Mouse (Mus musculus) CD4-positive, CD25-positive, alpha-beta regulatory T cell (primary cell): ENCODE results near the gene Aff2. TPM values are rescaled to one million over a fixed set of nuclear protein-coding genes. Genes with fewer than 3 reads are reported as not detected.

Experiments used
- polyA plus RNA-seq: library from polyadenylated mRNA; unstranded; fragments of 100-300 nt; shearing (Covaris generic); gene quantifications from one replicate; pipeline ENCODE4 v1.2.1, GENCODE M21; 2017

Gene Aff2
- polyA plus RNA-seq = 0.08 TPM

DNA sequence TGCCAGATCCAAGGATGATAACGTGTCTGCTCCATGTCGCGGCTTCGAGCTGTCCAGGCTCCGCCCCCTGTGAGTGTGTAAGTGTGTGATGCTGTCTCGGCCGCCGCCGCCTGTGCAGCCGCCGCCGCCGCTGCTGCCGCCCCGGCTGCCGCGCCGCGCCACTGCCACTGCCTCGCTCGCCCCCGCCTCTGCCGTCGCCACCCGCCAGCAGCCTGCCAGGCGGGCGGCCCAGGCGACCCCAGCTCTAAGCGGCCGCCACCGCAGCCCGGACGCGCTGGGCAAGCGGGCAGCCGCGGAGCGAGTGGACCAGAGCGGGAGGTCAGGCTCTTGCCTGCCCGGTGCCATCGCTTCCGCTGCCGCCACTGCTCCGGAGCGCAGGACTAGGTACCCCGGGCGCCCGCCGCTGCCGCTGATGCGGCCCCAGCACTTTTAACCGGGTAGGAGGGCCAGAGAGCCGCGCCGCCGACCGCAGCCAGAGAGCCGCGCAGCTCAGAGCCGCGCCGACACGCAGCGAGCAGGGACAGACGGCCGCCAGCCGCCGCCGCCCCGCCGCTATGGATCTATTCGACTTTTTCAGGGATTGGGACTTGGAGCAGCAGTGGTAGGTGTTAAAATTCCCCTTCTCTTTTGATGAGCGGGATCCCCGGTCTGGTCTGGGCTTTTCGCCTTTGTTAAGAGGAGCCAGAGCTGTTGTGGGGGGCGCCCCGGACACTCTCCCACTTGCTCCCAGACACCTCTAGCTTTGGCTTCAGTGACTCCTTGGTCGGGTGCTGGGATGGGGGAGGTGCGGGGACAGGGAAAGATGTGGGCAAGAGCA is at the start of gene Aff2:
TSS of gene Aff2 (plus strand) at position 57 of the 817 bp plus-strand sequence.

